Mouse (Mus musculus) lung, postnatal 25 days (tissue): ENCODE measurements around the gene Trmu.

Experiments
- DNase-seq: peaks from one replicate; pipeline ENCODE4 v3.0.0; 2022; ENCODE audit warnings: low spot score

Trmu gene

DNA sequence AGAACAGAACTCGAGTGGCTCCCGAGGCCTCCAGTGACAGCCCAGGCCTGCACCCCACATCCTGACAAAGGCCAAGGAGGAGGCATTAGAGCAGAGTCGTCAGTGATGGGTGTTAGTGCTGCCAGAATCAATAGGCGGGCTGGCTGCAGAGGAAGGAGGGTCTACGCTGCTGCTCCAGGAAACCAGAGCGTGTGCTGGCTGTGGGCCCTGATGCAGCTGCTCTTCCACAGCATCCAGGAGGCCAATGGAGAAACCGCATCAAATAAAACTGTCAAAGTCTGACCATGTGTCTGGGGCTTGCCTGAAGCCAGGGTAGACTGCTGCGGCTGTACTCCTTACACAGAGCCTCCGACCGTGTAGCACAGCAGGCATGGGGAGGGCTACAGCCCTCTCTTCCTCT lies 18.0 kb downstream of the Trmu start:
- DNase-seq: no peak

DNA sequence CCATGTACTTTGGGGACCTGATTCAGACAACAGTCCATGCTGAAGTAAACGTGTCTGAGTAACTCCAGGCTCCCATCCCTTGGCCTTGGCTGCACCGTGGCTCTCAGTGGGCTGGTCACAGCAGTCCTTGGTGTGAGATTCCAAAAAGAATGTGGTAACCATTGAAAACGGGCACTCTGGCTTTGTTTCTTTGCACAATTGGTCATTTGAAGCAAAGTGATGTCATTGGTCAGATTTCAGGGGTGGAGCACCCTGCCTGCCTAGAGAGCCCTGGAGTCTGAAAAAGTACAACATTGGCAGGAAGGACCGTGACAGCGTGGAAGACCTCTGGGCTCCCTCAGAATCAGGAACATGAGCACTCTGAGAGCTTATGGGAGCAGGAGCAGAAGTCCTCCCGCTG lies 20.3 kb downstream of the Trmu start:
- no peak for DNase-seq

DNA sequence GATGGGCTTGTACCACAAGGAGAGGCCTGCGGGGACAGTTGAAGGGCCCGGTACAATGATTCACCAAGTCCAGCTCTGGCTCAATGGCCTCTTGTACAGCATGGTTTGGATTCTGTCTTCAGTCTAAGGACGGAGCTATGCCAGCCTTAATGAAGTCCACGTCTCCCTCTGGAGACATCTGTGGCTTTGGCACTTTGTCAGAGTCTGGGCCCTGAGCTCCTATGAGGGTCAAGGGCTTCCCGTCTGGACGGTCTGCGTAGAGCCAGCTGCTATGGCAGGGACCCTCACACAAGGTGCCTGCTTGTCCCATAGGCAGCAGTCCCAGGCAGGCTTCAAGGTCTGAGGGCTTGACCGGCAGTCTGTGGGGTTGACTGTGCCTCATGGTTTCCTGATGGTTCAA lies 21.2 kb downstream of the Trmu start:
- DNase-seq: no peak

DNA sequence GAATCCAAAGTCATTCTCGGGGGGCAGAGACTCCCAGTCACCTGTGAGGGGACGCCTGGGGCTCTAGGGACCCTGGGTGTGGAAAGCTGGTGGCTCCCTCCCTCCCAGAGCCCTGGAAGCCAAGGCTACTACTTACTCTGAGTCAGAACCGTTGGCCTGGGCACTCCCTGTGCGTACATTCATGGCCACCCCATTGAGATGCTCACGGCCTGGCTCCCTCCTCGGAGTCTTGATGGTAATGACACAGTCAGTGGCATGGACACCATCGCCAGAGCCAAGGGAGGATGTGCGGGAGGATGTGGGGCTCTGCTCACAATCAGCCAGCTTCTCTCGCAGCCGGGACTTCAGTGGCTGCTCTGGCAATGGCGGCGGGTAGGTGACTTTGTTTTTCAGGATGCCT lies 21.7 kb downstream of the Trmu start:
- DNase-seq: no peak

DNA sequence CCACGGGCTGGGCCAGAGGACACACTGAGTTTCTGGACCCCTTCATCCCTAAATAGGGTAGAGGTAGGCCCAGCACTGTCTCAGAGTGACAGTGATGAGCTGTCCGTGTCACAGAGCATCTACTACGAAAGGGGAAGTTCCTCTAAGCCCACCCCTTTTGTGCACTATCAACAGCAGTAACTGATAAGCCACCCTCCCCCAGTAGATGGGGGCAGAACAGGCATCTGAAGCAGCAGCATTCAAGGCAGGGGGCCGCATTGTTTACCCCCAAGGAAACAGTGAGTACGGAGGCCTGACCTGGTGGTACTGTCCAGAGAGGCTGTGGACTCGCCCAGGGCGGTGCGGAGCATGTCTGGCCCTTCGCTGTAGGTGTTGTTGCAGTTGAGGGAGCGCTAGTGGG lies 23.4 kb downstream of the Trmu start:
- DNase-seq: no peak

DNA sequence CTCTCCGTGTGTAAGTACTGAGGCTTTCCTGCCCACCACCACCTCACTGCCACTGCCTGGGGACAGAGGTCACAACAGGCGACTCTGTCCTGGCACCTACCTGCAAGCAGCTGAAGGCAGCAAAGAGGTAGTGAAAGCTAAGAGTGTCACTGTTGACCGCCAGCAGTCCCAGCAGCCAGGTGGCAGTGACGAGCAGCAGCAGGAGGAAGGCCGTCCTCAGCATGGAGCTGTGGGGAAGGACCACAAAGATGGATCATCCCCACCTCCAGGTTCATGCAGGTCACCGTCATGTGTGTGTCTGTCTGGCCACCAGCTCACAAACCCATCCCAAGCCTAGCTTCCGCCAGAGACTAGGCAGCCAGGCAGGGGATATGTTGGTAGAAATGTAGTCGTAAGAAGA lies 24.7 kb downstream of the Trmu start:
- no peak for DNase-seq

DNA sequence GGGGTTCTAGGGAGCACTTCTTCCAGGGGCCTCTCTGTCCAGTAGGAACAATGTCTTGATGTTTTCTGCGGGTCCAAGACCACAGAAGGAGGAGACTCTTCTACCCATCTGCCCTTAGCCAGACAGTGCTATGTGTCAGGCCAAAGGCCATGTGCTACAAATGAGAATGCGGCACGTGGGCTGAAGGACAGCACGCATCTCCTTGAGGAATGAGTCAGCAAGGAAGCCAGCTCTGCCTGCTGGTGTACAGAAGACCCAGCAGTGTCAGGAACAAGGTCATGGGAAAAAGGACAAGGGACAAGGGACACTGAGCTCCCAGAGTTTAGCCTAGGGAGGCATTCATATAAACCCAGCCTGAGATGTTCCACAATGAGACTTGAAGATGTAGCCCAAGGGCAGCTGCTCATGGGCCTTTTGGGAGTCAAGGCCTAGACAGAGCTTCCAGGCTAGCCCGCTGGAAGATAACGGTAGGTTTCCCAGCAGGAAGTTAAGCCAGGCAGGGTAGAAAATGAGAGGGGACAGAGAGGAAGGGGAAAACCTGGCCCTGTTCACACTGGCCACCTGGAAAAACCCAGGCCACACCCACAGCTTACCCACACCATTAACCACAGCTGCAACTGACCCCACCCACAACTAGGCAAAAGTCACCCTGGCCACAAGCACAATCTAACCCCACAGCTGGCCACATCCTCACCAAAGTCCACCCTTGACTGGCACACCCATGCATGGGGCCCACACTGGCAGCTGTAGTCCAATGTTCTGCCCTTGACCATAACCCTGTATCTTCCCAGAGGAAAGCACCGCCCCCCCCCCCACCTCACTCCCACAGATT lies 29.8 kb downstream of the Trmu start:
- DNase-seq: no peak

DNA sequence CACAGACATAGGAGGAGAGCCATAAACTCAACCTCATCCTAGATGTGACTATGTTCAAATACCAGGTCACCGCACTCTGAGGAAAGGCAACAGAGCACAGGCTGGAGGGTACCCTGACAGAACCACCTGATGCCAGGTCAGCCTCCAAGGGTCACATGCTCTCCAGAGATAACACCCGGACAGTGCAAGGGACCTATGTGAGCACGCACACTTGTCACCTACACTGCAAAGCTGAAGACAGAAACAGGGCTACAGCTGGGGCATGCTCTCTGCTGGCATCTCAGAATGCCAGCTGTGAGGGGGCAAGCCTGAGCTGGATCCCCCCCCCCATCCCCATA lies 30.3 kb downstream of the Trmu start:
- no peak for DNase-seq

DNA sequence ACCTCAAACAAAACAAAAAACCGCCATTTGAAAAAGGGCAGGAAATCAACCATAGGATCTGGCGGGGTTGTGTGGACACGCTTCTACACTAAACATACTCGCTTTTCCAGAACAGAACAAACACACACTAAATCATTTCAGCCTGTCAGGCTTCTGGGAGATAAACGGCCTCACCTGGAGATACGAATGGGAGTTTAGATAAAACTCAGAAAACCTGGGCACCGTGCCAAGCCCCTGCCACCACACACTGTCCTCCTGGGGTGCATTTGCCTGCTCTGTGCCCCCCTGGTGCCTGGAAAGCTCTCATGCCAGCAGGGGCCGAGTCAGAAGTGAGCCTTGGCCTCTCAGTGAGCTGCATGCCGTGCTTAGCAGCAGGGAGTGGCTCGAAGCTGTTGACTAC lies 30.8 kb downstream of the Trmu start:
- peak; percentile 4 for DNase-seq

DNA sequence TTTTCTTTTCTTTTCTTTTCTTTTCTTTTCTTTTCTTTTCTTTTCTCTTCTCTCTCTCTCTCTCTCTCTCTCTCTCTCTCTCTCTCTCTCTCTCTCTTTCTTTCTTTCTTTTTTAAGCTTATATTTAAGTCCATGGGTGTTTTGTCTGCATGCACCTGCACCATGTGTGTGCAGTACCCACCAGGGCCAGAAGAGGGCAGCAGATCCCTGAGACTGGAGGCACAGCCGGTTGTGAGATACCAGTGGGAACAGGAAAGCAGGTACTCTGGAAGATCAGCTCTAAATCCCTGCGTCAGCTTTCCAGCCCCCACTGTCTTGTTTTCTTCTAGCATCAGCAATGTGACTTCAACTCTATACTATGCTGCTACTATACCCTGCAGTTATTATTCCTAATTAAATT lies 34.5 kb downstream of the Trmu start:
- DNase-seq: peak; percentile 50

DNA sequence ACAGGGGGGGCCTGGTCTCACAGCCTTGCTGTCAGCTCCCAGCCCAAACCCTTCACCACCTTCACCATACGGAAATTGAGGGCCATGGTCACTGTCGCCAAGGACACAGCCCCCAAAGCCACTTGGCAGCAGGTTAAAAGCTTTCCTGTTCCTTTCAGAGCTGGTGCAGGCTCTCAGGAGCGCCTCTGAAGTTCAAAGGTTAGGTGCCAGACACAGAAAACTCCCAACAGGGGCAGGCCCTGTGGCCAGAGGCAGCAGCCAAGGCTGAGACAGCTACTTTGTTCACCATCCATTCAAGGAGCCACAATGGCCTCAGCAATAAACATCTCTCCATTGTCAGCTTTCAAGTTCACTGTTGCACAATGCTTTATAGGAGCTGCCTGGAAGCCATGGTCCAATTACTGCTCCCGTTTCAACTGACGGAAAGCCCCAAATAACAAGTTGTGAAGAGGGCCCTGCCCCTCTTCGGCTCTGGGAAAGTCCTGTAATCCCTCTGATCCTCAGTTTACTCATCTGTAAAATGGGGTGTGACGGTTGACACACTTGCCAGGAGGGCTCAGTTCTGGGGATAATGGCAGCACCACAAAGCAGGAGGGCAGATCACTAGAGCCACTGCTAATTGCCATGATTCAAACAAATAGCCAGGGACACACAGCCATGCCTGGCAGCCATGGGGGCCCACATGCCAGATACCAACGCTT lies 40.2 kb downstream of the Trmu start:
- DNase-seq: no peak

DNA sequence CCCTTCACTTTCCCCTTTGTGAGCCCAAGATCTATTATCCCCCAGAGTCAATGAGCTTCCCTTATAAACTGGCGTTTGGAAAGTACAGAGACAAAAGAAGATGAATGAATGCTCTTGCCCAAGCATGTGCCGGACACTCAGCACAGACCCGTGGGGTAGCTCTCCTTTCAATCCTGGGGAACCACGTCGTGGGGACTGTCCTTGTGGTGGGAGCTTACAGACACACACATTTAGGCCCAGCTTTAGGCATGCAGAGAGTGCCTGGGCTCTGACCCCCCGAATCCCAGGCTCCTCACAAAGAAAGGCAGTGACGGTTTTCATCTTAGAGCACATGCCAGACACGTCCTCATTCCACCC lies 40.8 kb downstream of the Trmu start:
- no peak for DNase-seq

DNA sequence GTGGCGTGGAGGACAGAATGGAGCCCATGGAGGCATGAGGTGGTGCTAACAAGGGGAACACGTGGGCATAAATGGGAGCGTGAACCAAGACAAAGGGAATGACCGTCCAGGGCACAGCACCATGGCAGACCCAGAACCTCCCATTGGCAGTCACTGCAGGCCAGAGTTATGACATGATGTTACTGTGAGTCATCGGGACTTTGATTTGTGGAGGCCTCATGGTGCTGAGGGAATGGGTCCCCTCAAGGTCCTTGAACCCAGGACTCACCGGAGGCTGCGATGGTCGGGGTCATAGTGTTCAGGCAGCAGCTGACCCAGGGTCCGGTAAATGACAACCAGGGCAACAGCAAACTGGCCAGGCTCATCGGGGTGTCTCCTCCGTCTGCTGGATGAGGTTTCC lies 42.7 kb downstream of the Trmu start:
- DNase-seq: no peak

DNA sequence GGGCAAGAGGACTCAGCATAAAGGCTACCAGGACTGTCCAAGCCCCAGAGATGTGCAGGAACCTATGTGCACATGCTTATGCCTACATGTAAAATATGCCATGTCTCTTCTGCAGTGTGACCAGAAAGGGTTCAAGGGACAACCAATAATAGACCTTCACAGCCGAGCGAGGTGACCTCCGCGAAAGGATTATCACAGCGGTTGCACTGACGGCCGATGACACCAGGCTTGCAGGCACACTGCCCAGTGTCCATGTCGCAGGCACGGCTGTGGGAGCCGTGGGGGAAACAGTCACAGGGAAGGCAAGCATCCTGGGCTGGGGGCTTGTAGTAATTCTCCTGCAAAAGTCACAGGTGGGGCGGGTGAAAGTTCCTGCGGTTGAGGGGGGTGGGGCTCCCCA lies 49.0 kb downstream of the Trmu start:
- DNase-seq: no peak

DNA sequence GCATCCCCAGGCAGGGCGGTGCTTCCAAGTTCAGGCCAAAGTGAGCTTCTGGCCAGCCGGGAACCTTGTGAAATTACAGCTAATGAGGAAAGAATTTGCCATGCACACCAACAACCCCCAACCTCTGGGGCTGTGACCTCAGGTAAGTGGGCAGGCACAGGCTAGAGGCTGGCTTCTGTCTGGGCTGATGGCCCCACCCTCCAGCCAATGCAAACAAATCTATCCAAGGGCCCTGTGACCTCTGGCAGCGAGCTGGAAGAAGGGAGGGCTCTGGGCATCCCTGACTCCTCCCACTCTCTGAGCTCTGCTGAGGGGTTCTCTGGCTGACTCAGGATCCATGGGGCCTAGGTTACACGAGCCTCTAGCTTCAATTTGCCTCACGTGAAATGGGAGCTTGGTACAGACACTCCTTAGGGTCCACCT lies 56.5 kb downstream of the Trmu start:
- DNase-seq: peak; percentile 77
